Mouse (Mus musculus) heart, embryonic 14.5 days (tissue): ENCODE measurements at regions not wholly inside any gene's neighbourhood (a gene's known extent, or its start where the extent isn't known, plus 50 kb on each side); places are given as distances from the start of the nearest gene placed in this dataset.

Source experiments
- ATAC-seq: fragments of 200-750 bp; cut with Nextera tagmentation; 2 replicates; pipeline ENCODE4 v1.8.0; 2017; ENCODE audit warnings: low read depth, moderate TSS enrichment; ENCODE audit not compliant: insufficient number of reproducible peaks, insufficient read depth, low FRiP score
- H3K27ac ChIP-seq, 2 experiments: fragments of 200-500 bp in 1 of 2; fragments of 300-500 bp in 1 of 2; sonication (generic) in 1 of 2; replicated peaks in 1 of 2; 2 replicates each; pipeline ENCODE4 v1.5.1; 2012 to 2014; ENCODE audit warnings: low read depth in 2 of 2, low read length in 2 of 2, control low read depth in 1 of 2, mild to moderate bottlenecking in 1 of 2, mixed read lengths in 1 of 2; ENCODE audit not compliant: control insufficient read depth in 1 of 2, insufficient read depth in 1 of 2
- H3K27me3 ChIP-seq: fragments of 300-500 bp; sonication (generic); 2 replicates; pipeline ENCODE4 v1.6.1; 2014; ENCODE audit warnings: mild to moderate bottlenecking, low read length, control low read depth; ENCODE audit not compliant: control insufficient read depth, insufficient read depth
- H3K36me3 ChIP-seq: fragments of 300-500 bp; sonication (generic); 2 replicates; pipeline ENCODE4 v1.6.1; 2014; ENCODE audit warnings: mild to moderate bottlenecking, control low read depth, low read length, mixed read lengths; ENCODE audit not compliant: control insufficient read depth, insufficient read depth
- H3K4me1 ChIP-seq, 2 experiments: fragments of 200-500 bp in 1 of 2; fragments of 300-500 bp in 1 of 2; sonication (generic) in 1 of 2; 2 replicates each; pipeline ENCODE4 v1.6.1; 2012 to 2014; ENCODE audit warnings: low read length in 2 of 2, control low read depth in 1 of 2, mixed read lengths in 1 of 2; ENCODE audit not compliant: control insufficient read depth in 2 of 2, insufficient read depth in 2 of 2
- H3K4me2 ChIP-seq: fragments of 300-500 bp; sonication (generic); 2 replicates; pipeline ENCODE4 v1.6.1; 2014; ENCODE audit warnings: mild to moderate bottlenecking, low read length
- H3K4me3 ChIP-seq, 2 experiments: fragments of 200-500 bp in 1 of 2; fragments of 300-500 bp in 1 of 2; sonication (generic) in 1 of 2; 2 replicates each; pipeline ENCODE4 v1.5.1; 2012 to 2014; ENCODE audit warnings: low read length in 2 of 2, mild to moderate bottlenecking in 2 of 2, control low read depth in 1 of 2, low read depth in 1 of 2, moderate library complexity in 1 of 2; ENCODE audit not compliant: control insufficient read depth in 1 of 2, insufficient read depth in 1 of 2
- H3K9ac ChIP-seq: fragments of 300-500 bp; sonication (generic); 2 replicates; pipeline ENCODE4 v1.6.1; 2014; ENCODE audit warnings: mild to moderate bottlenecking, low read length
- H3K9me3 ChIP-seq: fragments of 300-500 bp; sonication (generic); 2 replicates; pipeline ENCODE4 v1.6.1; 2016; ENCODE audit warnings: low read length, control low read depth; ENCODE audit not compliant: control insufficient read depth
- WGBS: fragments of 180-500 bp; shearing (Covaris S2); extraction: QIAGEN DNeasy Blood & Tissue Kit; methylation state at CpG from one replicate; pipeline ENCODE4 v1.1.7; 2014; 5-methylcytosine and 5-hydroxymethylcytosine counted together

DNA sequence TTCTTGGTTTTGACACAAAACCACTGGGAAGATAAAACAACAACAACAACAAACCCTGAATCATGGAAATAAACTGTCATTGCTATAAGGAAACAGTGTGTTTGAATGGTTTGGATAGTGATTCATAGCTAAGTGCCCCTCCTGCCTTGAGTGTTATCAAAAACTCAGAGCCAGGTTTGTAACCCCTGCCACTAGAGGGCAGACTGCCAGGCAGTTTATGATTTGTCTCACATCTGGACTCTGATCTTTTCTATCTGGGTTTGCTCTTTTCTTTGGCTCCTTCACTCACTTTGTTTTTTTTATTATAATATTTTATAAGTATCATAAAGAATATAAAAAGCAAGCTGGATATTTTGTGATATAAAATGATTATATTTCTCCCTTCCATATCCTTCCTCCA is 400.1 kb upstream of the Fam92a start:
- Histone ChIP-seq H3K9ac (no peak overlapping the region), H3K27ac (no peak overlapping the region), H3K9me3 (no peaks in the 10 kb centered on the region), H3K4me1 (no peaks in the 10 kb centered on the region), H3K36me3 (no peaks in the 10 kb centered on the region), H3K4me3 (no peak overlapping the region), H3K4me2 (no peak overlapping the region), H3K27me3 (no peaks in the 10 kb centered on the region)
- ATAC-seq, result no peak

GRCm38 (mm10) chr4:12570689-12571088 is 398.9 kb upstream of the Fam92a start:
- no peak for ATAC-seq
- Histone ChIP-seq H3K9ac (no peak overlapping the region), H3K27me3 (no peaks in the 10 kb centered on the region), H3K4me2 (no peak overlapping the region), H3K9me3 (no peaks in the 10 kb centered on the region), H3K4me3 (no peak overlapping the region), H3K4me1 (no peaks in the 10 kb centered on the region), H3K27ac (no peak overlapping the region), H3K36me3 (no peaks in the 10 kb centered on the region)
- 75% methylated on average over 7 of the region's 7 CpGs for WGBS

GRCm38 (mm10) chr4:12567643-12568042 is 395.8 kb upstream of the Fam92a start:
- no peaks in the 10 kb centered on the region for H3K36me3 ChIP-seq
- no peak for ATAC-seq
- no peak overlapping the region for H3K27ac ChIP-seq
- no peaks in the 10 kb centered on the region for H3K4me1 ChIP-seq
- no peaks in the 10 kb centered on the region for H3K27me3 ChIP-seq
- H3K4me3 ChIP-seq, result no peak overlapping the region
- WGBS, result 41% methylated on average over 5 of the region's 5 CpGs
- no peak overlapping the region for H3K9ac ChIP-seq
- H3K4me2 ChIP-seq, result no peak overlapping the region
- no peaks in the 10 kb centered on the region for H3K9me3 ChIP-seq

GRCm38 (mm10) chr4:12563016-12563415 is 391.2 kb upstream of the Fam92a start:
- Histone ChIP-seq H3K4me1 (0 out of 4 replicates have a peak, but pooled peaks cover 0 to 3% of the 10 kb centered on the region in 2 experiments), H3K36me3 (no peaks in the 10 kb centered on the region), H3K9ac (no peak overlapping the region), H3K27ac (no peak overlapping the region), H3K9me3 (no peaks in the 10 kb centered on the region), H3K4me3 (no peak overlapping the region), H3K4me2 (no peak overlapping the region), H3K27me3 (no peaks in the 10 kb centered on the region)
- WGBS, result 55% methylated on average over 1 of the region's 1 CpGs
- ATAC-seq, result no peak

GRCm38 (mm10) chr4:12560546-12560945 is 388.7 kb upstream of the Fam92a start:
- H3K9ac ChIP-seq, result no peak overlapping the region
- no peaks in the 10 kb centered on the region for H3K36me3 ChIP-seq
- no peaks in the 10 kb centered on the region for H3K9me3 ChIP-seq
- WGBS, result 65% methylated on average over 3 of the region's 3 CpGs
- H3K4me1 ChIP-seq, result 0 out of 4 replicates have a peak, but pooled peaks cover 0 to 3% of the 10 kb centered on the region in 2 experiments
- H3K4me3 ChIP-seq, result no peak overlapping the region
- H3K27ac ChIP-seq, result no peak overlapping the region
- no peaks in the 10 kb centered on the region for H3K27me3 ChIP-seq
- no peak for ATAC-seq
- H3K4me2 ChIP-seq, result no peak overlapping the region

GRCm38 (mm10) chr4:12560015-12560414 is 388.2 kb upstream of the Fam92a start:
- Histone ChIP-seq H3K27me3 (no peaks in the 10 kb centered on the region), H3K9ac (no peak overlapping the region), H3K36me3 (no peaks in the 10 kb centered on the region), H3K4me1 (0 out of 4 replicates have a peak, but pooled peaks cover 0 to 3% of the 10 kb centered on the region in 2 experiments), H3K4me2 (no peak overlapping the region), H3K9me3 (no peaks in the 10 kb centered on the region), H3K27ac (no peak overlapping the region), H3K4me3 (no peak overlapping the region)
- no peak for ATAC-seq
- 74% methylated on average over 4 of the region's 4 CpGs for WGBS

GRCm38 (mm10) chr4:12557105-12557504 is 385.3 kb upstream of the Fam92a start:
- no peaks in the 10 kb centered on the region for H3K27me3 ChIP-seq
- H3K9me3 ChIP-seq, result no peaks in the 10 kb centered on the region
- H3K4me1 ChIP-seq, result 0 out of 4 replicates have a peak, but pooled peaks cover 0 to 3% of the 10 kb centered on the region in 2 experiments
- 79% methylated on average over 2 of the region's 2 CpGs for WGBS
- H3K4me2 ChIP-seq, result no peak overlapping the region
- H3K36me3 ChIP-seq, result no peaks in the 10 kb centered on the region
- no peak overlapping the region for H3K4me3 ChIP-seq
- ATAC-seq, result no peak
- H3K27ac ChIP-seq, result no peak overlapping the region
- H3K9ac ChIP-seq, result no peak overlapping the region

DNA sequence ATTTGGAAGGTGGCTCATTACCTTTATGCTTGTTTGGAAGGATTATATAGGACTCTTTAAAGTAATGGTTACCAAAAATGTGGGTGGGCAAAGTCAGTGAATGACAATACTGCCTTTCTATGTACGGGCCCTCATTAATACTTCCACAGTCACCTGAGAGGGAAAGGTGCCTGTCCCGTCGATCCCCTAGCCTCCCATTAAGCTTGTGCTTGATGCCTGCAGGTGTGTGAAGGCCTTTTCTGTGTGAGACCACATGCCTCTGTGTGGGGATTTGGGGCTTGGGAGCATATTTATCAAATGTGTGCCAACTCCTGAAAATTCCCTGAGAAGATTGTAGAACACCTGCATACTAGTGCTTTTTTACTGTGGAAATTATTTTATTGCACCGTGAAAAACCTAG is 377.4 kb upstream of the Fam92a start:
- no peak overlapping the region for H3K27ac ChIP-seq
- no peaks in the 10 kb centered on the region for H3K36me3 ChIP-seq
- ATAC-seq, result no peak

More for the DNA sequence above, 377.4 kb upstream of the Fam92a start:
- no peak overlapping the region for H3K4me2 ChIP-seq
- no peak overlapping the region for H3K4me3 ChIP-seq
- H3K9me3 ChIP-seq, result no peaks in the 10 kb centered on the region
- no peaks in the 10 kb centered on the region for H3K27me3 ChIP-seq
- no peak overlapping the region for H3K9ac ChIP-seq
- 88% methylated on average over 4 of the region's 4 CpGs for WGBS
- no peaks in the 10 kb centered on the region for H3K4me1 ChIP-seq
